Mouse (Mus musculus): ENCODE results near the gene Medag. TPM values are rescaled to one million over a fixed set of nuclear protein-coding genes. Genes with fewer than 3 reads are reported as not detected.

Gene Medag
- polyA plus RNA-seq, 1 experiment: 1.8 TPM

DNA sequence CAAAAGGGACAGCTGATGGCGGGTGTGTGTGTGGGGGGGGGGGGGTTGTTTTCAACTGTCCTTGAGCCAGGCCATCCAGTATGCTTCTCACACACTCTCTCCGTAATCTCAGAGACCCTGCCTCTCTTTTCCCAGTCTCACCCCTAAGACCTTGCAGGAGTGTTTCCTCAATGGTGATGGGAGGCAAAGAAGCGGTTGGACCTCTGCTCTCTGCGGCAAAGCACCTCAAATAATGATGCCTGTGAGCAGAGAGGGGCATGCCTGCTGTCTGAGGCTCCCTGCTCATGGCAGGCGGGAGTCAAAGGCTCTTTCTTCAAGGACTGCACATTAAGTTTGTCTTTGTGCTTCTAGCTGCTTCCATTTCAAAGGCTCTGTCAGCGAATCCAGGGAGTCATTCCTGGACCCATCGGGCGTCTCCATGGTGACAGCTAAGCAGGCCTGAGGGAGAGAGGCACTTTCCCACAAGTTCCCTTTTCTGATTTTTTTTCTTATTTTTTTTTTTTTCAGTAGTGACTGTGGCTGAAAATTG is 31.1 kb upstream of the Medag start:
- no peak for DNase-seq (ENCODE audit: low read depth, low spot score)
- 81% methylated on average over 8 of the region's 8 CpGs for WGBS

DNA sequence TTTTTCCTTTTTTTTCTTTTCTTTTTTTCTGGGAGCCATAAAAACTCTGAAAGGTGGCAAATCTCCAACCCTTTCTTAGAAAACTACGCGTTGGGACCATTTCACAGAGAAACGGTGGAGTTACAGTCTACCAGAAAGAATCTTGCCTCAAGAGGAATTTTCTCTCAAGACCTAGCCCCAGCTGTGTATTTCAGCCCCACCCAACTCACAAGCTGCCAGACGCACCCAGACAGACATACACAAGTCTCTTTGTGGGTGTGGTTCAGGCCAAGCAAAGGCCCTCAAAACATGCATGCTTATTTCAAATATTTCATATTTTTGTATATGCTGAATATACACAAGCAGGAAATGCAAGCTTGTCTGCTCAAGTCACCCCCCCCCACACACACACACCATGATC is 29.6 kb upstream of the Medag start:
- no peak for DNase-seq (ENCODE audit: low read depth, low spot score)
- WGBS: 30% methylated on average over 4 of the region's 4 CpGs

DNA sequence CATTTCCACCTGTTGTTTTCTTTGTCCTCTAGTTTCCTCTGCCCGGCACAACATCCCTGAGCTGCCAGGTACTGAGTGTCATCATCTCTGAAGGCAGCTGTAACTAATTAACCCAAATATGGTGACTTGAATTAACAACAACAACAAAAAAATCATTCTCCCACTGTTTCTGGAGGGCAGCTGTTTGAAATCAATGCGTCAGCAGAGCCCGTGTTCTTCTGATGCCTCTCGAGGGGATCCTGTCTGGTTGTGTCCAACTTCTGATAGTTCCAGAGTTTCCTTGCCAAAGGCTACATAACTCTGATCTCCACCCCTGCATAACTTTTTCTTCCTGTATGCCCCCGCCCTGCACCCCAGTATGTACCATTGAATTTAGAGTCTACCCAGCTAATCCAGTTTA is 28.9 kb upstream of the Medag start:
- DNase-seq (ENCODE audit: low read depth, low spot score): no peak
- WGBS: 69% methylated on average over 5 of the region's 5 CpGs

DNA sequence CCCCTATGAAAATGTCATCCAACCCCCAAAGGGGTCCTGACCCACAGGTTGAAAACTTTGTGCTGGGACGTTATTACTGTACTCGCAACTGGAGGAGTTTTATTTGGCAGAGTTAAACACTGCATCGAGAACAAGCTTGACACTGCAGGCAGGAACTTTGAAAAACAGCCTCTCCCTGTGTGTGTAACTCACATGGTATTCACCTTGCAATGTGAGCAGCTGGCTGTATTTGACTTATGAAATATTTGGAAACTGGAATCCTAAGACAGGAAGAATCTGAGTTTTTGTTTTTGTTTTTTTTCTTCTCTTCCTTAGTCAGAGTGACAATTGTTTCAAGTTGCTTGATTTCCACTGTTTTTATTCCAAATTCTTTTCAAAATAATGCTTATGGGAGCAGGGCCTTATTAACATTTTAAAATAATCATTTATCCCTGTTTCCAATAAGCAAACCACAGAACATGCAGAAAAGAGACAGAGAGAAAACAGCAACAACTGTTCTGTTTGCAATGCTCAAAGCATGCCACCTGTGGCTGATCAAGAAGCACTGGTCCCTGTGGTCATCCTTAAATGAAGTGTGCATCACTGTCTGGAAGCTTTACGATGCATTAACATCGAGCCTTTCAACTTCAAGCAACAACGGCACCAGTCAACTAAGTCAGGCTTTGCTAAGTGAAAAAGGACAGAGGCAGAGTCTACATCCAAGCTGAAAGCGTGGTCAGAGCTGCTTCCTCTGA is 26.2 kb upstream of the Medag start:
- 78% methylated on average over 7 of the region's 7 CpGs for WGBS
- DNase-seq (ENCODE audit: low read depth, low spot score): no peak

DNA sequence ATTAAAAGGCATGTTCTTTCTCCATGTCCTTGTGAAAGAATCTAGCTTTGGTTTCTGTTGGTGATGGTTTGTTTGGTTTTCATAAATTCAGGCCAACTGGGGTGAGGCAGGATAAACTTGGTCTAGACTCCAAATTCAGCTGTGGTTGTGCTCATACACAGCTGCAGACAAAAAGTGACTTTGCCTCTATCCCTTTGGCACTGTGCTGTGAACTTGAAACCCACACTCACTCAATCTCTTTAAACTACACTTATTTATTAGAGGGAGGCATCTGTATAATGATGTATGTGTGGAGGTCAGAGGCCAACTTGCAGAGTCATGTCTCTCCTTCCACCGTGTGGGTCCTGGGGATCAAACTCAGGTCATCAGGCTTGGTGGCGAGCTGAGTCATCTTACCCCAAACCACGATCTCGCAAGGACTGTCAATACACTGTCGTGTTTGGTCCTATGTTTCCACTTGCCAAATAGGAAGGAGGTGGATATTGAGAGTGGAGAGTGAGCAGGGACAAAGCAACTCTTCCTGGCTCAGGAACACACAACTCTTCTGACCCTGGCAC is 25.2 kb upstream of the Medag start:
- DNase-seq (ENCODE audit: low read depth, low spot score): no peak
- WGBS: 74% methylated on average over 5 of the region's 5 CpGs

DNA sequence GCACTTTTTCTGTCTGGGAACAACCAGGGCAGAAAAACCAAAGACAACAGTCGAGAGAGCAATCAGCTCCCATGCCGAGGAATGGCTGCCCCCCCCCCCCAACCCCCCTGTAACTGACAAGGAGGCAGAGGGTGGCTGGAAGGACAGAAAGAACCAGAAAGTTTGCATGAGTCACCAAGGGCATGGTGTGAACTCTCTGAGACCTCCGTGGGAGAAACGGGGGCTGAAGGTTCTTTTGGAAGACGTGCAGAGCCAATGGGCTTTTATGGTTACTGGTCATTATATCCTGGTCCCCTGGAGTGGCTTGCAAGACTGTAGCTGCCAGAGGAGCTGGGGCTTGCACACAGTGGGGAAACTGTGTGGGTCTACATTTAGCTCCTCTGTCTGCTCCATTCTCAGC is 22.6 kb upstream of the Medag start:
- WGBS: 43% methylated on average over 5 of the region's 5 CpGs
- DNase-seq (ENCODE audit: low read depth, low spot score): no peak

DNA sequence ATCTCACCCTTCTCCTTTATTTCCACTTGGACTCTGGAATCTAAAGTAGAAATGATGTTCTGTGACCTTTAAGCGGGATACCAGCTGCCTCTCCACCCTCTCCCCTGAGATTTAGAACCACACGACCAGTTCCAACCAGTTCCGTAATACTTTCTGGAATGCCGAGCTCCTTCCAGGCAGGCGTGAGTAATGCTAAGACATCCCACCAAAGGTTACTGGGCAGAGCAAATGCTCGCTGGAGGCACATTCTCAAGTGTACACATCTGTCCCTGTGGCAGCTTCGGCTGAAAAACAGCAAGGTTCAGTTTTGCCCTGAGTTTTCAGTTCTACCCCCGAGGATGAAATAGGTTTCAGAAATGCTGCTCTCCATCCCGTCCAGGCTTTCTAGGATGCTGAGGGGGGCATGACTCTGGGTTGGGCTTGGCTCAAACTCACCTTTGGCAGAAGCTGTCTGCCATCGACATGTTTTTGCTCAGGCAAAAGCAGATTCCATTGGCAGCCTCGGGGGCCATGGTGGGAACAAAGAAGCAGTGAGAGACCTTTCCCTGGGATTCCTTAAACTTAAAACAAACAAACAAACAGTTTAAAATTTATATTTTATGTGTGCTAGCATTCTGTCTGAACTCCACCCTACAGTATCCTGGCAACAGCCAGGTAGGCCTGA is 21.9 kb upstream of the Medag start:
- no peak for DNase-seq (ENCODE audit: low read depth, low spot score)
- 41% methylated on average over 11 of the region's 11 CpGs for WGBS

DNA sequence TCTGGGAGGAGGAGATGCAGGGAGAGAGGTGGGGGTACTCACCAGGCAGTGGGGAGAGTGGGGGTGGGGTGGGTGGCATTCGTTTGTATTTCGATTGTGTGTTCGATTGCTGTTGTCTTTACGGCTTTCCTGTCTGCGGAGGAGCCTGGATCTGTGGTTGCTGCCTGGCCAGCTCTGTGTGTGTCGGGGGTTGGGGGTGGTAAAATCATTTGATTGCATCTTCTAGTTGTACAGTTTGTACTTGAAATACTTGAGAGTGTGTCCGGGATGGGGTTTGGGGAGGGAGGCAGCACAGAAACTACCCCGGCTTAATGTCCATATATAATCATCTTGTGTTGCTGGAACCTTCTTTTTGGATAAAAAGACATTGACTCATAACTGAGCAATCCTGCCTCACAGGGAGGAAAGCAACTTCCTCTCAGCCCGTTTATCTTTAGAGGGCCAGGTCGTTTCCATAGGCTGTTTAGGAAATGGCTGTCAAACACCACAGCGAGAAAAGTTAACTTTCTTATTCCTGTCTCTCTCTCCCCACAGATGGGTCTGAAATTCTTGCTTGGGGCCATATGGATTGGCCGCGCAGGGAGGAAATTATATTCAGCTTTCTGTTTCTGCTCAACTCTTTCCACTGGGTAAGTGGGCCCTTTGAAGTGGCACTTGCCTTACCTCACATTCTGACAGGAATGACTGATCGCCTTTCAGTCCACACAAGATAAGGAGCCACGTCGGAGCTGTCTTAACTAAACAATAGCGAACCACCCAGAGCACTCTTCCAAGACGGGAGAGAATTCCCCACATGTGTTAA is 19.8 kb upstream of the Medag start:
- 31% methylated on average over 18 of the region's 18 CpGs for WGBS
- DNase-seq (ENCODE audit: low read depth, low spot score): no peak

DNA sequence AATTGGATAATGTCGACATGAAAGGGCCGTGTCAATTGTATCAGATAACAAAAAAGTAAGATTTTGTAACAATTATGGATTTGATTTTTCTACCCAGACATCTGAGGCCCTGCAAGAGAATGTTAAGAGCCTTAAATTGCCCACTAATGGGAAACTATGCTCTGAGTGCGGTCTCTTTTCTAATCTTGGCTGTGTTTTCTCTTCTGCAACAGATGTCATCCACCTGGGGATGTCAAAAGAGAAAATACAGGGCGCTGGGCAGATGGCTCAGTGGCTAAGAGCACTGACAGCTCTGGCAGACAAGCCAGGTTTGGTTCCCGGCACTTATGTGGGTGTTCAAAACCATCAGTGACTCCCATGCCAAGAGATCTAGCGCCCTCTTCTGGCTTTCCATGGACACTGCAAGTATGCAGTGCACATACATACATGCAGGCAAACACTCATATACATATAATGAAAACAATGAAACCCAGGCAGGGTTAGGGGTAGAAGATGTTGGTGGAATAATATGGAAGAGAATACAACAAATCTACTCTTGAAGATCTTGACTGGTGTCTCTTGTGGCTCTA is 19.0 kb upstream of the Medag start:
- WGBS: 67% methylated on average over 6 of the region's 6 CpGs
- no peak for DNase-seq (ENCODE audit: low read depth, low spot score)

DNA sequence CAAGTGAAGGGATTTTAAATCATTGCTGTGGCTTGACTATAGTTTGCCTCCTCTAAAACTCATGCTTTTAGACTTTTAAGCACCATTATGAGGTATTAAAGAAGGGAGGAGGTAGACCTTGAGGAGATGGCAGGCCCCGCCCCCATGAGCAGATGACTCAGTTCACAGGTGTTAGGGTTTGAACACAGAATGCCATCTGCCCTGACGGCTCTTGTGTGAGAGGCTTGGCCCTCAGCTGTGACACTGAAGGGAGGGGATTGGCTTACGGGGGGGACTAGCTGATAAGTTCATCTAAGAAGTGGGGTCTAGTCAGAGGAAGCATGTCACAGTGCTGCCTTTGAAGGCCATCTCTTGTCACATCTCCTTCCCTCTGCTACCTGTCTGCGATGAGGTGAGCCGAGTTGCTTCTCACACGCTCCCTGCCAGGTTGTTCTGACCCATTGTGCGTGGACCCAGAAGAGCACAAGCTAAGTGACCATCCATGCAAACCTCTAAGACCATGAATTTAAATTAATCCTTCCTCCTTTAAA is 10.0 kb upstream of the Medag start:
- WGBS: 79% methylated on average over 7 of the region's 7 CpGs
- no peak for DNase-seq (ENCODE audit: low read depth, low spot score)

DNA sequence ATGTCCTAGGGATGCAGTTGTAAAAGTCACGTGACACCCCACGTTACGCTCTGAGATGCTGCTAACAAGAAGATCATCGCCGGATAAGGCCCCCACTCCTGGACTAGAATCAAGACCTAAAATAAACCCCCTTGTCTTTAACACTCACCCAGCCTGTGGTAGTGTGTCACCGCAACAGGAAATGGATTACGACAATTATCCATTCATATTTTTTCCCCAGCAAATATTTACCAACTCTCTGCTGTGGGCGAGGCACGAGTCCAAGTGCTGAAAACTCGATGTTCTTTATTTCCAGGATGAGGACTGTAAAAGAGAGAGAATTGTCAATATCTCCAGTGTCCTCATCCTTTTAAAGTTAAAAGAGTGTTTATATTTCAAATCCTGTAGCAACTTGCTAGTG is 9.5 kb upstream of the Medag start:
- DNase-seq (ENCODE audit: low read depth, low spot score): no peak
- 37% methylated on average over 10 of the region's 10 CpGs for WGBS

DNA sequence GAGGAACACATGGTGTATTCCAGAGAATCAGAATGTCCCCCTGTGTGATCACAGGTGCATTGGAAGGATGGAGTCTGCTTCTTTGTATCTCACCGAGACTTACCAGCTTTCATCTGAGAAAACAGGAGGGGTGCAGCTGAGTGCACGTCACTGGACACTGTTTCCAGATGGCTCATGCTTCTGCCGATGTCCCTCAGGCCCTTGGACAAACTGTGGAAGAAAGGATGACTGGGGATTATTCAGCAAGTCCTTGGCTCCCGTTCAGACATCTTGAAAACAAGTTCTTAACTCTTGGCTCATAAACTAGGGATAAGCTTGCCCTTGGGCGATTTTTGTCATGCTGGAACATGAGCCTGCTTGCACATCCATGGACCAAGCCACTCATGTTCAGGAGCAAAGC is 8.2 kb upstream of the Medag start:
- 60% methylated on average over 5 of the region's 5 CpGs for WGBS
- no peak for DNase-seq (ENCODE audit: low read depth, low spot score)

DNA sequence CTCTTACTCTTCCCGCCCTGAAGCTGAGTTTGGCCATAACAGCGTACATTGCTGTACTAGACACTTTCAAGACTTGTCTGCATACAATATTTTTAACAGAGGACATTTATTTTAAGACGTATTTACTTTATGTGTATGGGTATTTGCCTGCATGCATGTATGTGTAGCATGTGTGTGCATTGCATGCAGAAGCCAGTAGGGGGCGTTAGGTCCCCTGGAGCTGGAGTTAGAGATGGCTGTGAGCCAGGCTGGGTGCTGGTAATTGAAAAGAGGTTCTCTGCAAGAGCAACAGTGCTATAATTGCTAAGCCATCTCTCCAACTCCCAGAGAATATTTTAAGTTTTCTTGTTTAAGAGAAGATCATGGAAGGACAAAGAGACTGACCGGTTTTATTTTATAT is 6.8 kb upstream of the Medag start:
- DNase-seq (ENCODE audit: low read depth, low spot score): no peak
- WGBS: 79% methylated on average over 5 of the region's 5 CpGs

DNA sequence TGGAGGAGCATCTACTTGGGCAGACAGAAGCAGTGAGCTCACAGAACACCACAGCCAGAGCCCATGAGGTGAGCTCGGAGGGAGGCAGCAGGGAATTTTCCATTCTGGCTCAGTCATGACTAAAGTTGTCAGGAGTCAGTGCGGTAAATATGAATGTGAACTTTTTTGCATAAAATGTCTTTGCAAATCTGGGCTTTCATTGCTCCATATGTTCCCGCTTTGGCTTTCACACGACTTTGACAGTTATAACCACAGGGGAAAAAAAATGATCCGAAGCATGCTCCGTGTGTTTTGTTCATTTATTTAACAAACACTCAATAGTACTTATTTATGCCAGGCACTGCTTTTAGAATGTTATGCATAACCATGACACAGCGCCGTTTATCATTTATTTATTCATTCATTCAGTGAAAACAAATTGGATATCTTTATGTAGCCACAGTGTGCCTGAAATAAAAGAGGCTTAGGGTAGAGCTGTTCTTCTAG is 4.7 kb upstream of the Medag start:
- DNase-seq (ENCODE audit: low read depth, low spot score): no peak
- WGBS: 83% methylated on average over 8 of the region's 8 CpGs

DNA sequence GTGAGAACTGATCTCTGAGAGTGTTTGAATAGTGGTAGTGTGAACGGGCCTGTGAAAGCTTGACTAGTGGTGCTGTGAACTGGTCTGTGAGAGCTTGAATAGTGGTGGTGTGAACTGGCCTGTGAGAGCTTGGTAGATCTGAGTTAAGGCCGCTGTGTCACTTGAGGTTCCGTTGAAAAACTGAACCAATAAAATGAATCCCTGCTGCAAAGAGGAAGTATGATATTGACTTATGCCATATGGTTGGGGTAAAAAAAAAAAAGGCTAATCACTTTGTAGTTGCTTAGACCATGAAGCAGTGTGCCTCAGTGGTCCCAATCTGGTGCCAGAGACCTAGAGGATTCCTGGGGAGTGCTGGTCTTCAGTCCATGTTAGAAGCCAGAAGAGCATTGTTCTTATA is 2.0 kb upstream of the Medag start:
- WGBS: 71% methylated on average over 3 of the region's 3 CpGs
- DNase-seq (ENCODE audit: low read depth, low spot score): no peak

DNA sequence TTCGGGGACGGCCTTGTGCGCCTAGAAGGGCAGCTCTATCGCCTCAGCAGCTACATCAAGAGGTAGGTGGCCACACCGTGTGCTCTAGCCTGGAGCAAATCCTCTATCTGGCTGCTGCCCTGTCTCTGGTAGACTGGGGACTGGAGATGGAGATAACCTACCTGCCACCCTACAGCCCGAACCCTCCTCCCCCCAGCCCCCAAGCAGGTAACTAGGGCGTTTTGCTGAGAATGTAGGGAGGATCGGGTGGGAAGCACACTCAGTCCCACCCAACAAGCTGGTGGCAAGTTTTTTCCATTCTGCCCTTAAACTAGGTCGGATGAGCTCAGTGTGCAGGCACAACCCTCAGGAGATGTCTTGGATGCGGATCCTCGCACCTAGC is 636 bp downstream of the Medag start:
- WGBS: 37% methylated on average over 11 of the region's 11 CpGs
- no peak for DNase-seq (ENCODE audit: low read depth, low spot score)

DNA sequence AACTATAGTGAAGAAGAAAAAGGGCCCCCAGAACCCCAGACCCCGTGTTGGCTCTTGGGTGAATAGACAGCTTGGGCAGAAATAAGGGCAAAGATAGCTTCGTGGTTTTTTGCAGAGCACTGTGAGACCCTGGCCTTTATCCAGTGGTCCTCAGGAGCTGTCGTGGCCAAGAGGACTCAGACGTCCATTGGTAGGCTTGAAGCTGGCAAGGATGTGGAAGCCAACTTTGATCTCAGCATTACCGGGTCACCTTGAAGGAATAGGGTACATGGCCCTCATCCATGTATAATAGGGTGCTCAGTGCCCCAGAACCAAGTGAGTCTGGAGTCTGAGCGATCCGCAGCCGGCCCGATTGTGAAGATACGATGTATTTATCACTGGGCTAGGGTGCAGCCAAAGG is 1.1 kb downstream of the Medag start:
- WGBS: 85% methylated on average over 10 of the region's 10 CpGs
- no peak for DNase-seq (ENCODE audit: low read depth, low spot score)

DNA sequence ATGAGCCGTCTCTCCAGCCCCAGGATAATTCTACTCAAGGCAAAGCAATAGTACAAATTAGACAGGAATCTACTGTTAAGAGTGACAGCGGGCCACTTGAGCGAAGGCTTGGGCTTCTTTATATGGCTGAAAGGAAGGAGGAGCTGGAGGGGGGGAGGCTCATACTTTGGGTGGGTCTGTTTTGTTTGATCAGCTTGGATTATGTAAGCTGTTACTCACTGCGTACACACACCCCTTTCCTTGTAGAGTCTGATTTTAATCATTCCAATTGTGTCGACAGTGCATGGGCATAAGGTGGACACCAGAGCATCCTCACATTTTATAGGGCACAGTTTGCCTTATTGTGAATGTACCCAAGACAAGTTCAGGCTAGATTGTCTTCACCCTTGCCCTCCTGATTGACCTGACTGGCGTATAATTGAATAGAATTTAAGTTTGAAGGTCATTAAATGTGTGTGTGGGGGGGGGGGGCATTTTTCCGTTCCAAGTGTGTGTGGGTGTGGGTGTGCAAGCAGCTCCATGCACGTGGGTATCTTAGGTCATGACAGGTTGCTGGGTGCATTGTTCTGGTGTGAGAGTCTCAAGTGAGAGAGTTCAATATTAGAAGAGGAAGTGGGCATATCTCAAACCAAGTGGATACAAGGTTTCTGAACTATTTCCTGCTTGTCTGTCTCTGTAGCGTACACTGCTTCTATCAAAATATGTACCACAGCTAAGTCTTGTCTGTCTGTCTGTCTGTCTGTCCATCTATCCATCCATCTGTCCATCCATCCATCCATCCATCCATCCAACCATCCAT is 3.0 kb downstream of the Medag start:
- 36% methylated on average over 9 of the region's 9 CpGs for WGBS
- no peak for DNase-seq (ENCODE audit: low read depth, low spot score)

DNA sequence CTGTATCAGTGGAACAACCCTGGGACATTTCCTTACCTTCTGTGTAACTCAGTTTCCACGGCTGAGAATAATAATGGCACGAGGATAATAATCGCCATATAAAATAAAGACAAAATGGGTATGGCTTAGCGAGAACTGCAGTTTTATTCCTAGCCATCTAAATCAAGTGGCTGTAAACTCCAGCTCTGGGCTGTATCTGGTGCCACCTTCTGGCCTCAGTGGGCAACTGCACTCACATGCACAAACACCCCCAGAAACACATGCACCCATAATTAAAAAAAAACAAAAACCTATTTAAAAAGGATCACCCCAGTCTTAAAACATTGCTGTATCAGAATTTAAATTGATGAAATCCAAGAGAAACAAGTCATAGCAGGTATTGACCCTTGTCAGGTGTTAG is 5.8 kb downstream of the Medag start:
- 92% methylated on average over 4 of the region's 4 CpGs for WGBS
- DNase-seq (ENCODE audit: low read depth, low spot score): no peak

Data from large intestine, adult 2 months (tissue).